Mouse (Mus musculus): ENCODE measurements around the gene Gm13691. TPM values are rescaled to one million over a fixed set of nuclear protein-coding genes. Genes with fewer than 3 reads are reported as not detected.

The Gm13691 gene
- polyA plus RNA-seq, 2 experiments, result not detected

DNA sequence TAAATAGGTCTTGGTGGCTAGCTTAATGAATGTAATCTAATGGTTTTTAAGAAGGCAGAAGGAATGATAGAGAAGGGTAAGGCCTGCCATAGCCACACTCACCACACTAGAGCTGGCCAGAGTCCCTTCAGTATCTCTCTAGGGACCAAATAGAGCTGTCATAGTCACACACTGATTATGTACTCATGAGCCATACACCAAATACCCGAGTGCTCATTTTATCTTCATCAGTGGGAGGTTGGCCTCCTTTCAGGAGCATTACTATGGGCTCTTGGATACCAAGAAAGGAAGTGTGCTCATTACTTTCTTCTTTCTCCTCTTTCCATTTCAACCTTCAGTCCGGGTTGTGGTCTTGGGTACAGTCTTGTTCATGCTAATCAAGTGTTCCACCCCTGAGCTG, 31.6 kb downstream of the Gm13691 start:
- no peak overlapping the region for H3K27ac ChIP-seq
- no peaks in the 10 kb centered on the region for H3K36me3 ChIP-seq (replicated peaks; ENCODE audit: control insufficient read depth, insufficient read depth, low read depth)
- H3K9me3 ChIP-seq (ENCODE audit: control insufficient read depth, low read length), result no peaks in the 10 kb centered on the region
- ATAC-seq (ENCODE audit: insufficient read depth) (no peak), DNase-seq (ENCODE audit: low read depth in 3 of 3, low spot score in 3 of 3) (no peak)
- no peak for TF ChIP-seq EP300 (IDR thresholded peaks at IDR 0.05; ENCODE audit: low read depth)
- no peak for TF ChIP-seq CTCF (IDR thresholded peaks at IDR 0.05; ENCODE audit: low read depth)
- no peaks in the 10 kb centered on the region for H3K27me3 ChIP-seq (ENCODE audit: control insufficient read depth, insufficient read depth, low read length)
- H3K4me3 ChIP-seq (ENCODE audit: insufficient read depth in 1 of 2, low read depth in 2 of 2, low read length in 2 of 2), result no peak overlapping the region
- H3K4me1 ChIP-seq (replicated peaks; ENCODE audit: control insufficient read depth in 2 of 2, insufficient read depth in 2 of 2, low read length in 1 of 2), result peaks cover 9 to 14% of the 10 kb centered on the region in 2 experiments
- no peak overlapping the region for H3K9ac ChIP-seq (replicated peaks)
- no peak overlapping the region for H3K4me2 ChIP-seq (ENCODE audit: low read depth)
- 42% methylated on average over 2 of the region's 2 CpGs for WGBS (ENCODE audit: insufficient replicate concordance)

DNA sequence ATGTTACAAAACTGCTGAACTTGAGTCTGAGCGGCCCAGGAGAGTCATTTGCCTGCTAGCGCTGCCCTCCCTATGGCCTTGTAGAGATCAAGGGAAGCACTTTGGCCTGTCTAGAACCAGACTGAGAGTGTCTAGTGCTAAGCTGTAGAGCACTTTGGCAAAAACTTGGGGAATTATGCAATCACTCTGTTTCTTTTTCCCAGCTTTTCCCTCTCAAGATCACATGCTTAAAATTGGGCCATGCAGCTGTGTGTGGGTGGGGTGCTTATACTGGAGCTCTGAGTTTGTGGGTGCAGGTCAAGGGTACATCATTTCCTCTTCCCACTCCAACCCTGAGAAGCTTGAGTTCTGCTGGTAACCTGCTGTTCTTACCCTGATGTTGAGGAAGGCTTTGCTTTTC, 32.6 kb downstream of the Gm13691 start:
- ATAC-seq (ENCODE audit: insufficient read depth) (no peak), DNase-seq (ENCODE audit: low read depth in 3 of 3, low spot score in 3 of 3) (no peak)
- TF ChIP-seq CTCF (IDR thresholded peaks at IDR 0.05; ENCODE audit: low read depth), result no peak
- TF ChIP-seq EP300 (IDR thresholded peaks at IDR 0.05; ENCODE audit: low read depth), result no peak
- H3K27me3 ChIP-seq (ENCODE audit: control insufficient read depth, insufficient read depth, low read length), result no peaks in the 10 kb centered on the region
- peaks cover 7 to 14% of the 10 kb centered on the region in 2 experiments for H3K4me1 ChIP-seq (replicated peaks; ENCODE audit: control insufficient read depth in 2 of 2, insufficient read depth in 2 of 2, low read length in 1 of 2)
- no peak overlapping the region for H3K9ac ChIP-seq (replicated peaks)
- H3K36me3 ChIP-seq (replicated peaks; ENCODE audit: control insufficient read depth, insufficient read depth, low read depth), result no peaks in the 10 kb centered on the region
- no peak overlapping the region for H3K4me3 ChIP-seq (ENCODE audit: insufficient read depth in 1 of 2, low read depth in 2 of 2, low read length in 2 of 2)
- H3K4me2 ChIP-seq (ENCODE audit: low read depth), result no peak overlapping the region
- WGBS (ENCODE audit: insufficient replicate concordance), result 77% methylated on average over 2 of the region's 2 CpGs
- H3K27ac ChIP-seq, result no peak overlapping the region
- no peaks in the 10 kb centered on the region for H3K9me3 ChIP-seq (ENCODE audit: control insufficient read depth, low read length)

DNA sequence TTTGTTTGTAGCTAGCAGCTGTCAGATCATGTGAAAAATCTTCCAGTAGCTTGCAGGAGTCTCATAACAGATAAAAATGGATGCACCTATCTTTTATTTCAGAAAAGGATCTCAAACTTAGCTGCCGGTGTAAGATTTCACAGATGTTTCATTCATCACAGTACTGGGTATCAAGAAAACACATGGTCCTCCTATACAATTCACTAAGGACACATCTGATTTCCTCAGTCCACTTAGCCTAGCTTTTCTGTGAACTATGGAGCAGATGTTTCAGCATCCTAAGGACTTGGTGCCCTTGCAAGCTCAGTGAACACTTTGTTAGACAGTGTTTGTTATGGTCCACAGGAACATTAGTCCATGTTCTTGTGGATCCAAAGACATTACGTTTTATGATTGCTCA, 33.0 kb downstream of the Gm13691 start:
- DNase-seq (ENCODE audit: low read depth in 3 of 3, low spot score in 3 of 3) (no peak), ATAC-seq (ENCODE audit: insufficient read depth) (no peak)
- Histone ChIP-seq H3K4me1 (replicated peaks; ENCODE audit: control insufficient read depth in 2 of 2, insufficient read depth in 2 of 2, low read length in 1 of 2) (peaks cover 5 to 10% of the 10 kb centered on the region in 2 experiments), H3K4me3 (ENCODE audit: insufficient read depth in 1 of 2, low read depth in 2 of 2, low read length in 2 of 2) (no peak overlapping the region), H3K9me3 (ENCODE audit: control insufficient read depth, low read length) (no peaks in the 10 kb centered on the region), H3K27ac (no peak overlapping the region), H3K27me3 (ENCODE audit: control insufficient read depth, insufficient read depth, low read length) (no peaks in the 10 kb centered on the region), H3K9ac (replicated peaks) (no peak overlapping the region), H3K4me2 (ENCODE audit: low read depth) (no peak overlapping the region), H3K36me3 (replicated peaks; ENCODE audit: control insufficient read depth, insufficient read depth, low read depth) (no peaks in the 10 kb centered on the region)
- 62% methylated on average over 2 of the region's 2 CpGs for WGBS (ENCODE audit: insufficient replicate concordance)
- no peak for TF ChIP-seq CTCF (IDR thresholded peaks at IDR 0.05; ENCODE audit: low read depth)
- TF ChIP-seq EP300 (IDR thresholded peaks at IDR 0.05; ENCODE audit: low read depth), result no peak

DNA sequence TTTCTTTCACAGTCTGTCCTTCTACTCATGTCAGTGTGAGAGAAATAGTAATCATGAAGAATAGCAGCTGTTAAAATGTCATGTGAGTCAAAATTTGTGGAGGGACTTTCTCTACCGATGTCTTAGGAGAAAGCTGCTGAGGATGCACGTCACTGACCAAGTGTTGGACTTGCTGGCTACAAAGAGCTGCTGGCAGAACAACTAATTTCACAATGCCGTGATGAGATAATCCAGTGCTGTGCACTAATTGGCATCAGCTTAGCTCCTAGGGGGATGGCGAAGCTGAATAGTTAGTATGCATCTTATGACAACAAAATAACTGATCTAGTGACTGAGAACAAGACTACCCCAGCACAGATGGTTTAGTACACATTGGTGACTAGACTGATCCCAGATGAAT, 34.9 kb downstream of the Gm13691 start:
- DNase-seq (ENCODE audit: low read depth in 3 of 3, low spot score in 3 of 3) (no peak), ATAC-seq (ENCODE audit: insufficient read depth) (no peak)
- TF ChIP-seq CTCF (IDR thresholded peaks at IDR 0.05; ENCODE audit: low read depth) (no peak), EP300 (IDR thresholded peaks at IDR 0.05; ENCODE audit: low read depth) (no peak)
- H3K4me1 ChIP-seq (replicated peaks; ENCODE audit: control insufficient read depth in 2 of 2, insufficient read depth in 2 of 2, low read length in 1 of 2), result no peaks in the 10 kb centered on the region
- no peaks in the 10 kb centered on the region for H3K36me3 ChIP-seq (replicated peaks; ENCODE audit: control insufficient read depth, insufficient read depth, low read depth)
- no peak overlapping the region for H3K4me2 ChIP-seq (ENCODE audit: low read depth)
- no peak overlapping the region for H3K4me3 ChIP-seq (ENCODE audit: insufficient read depth in 1 of 2, low read depth in 2 of 2, low read length in 2 of 2)
- no peaks in the 10 kb centered on the region for H3K9me3 ChIP-seq (ENCODE audit: control insufficient read depth, low read length)
- no peaks in the 10 kb centered on the region for H3K27me3 ChIP-seq (ENCODE audit: control insufficient read depth, insufficient read depth, low read length)
- no peak overlapping the region for H3K9ac ChIP-seq (replicated peaks)
- WGBS (ENCODE audit: insufficient replicate concordance), result 70% methylated on average over 4 of the region's 4 CpGs
- no peak overlapping the region for H3K27ac ChIP-seq

- H3K9me3 ChIP-seq (ENCODE audit: control insufficient read depth, low read length), result no peaks in the 10 kb centered on the region
- no peak for ATAC-seq (ENCODE audit: insufficient read depth)
- TF ChIP-seq EP300 (IDR thresholded peaks at IDR 0.05; ENCODE audit: low read depth) (no peak), CTCF (IDR thresholded peaks at IDR 0.05; ENCODE audit: low read depth) (no peak)
- H3K9ac ChIP-seq (replicated peaks), result no peak overlapping the region
- no peaks in the 10 kb centered on the region for H3K36me3 ChIP-seq (replicated peaks; ENCODE audit: control insufficient read depth, insufficient read depth, low read depth)
- no peak overlapping the region for H3K4me3 ChIP-seq (ENCODE audit: insufficient read depth in 1 of 2, low read depth in 2 of 2, low read length in 2 of 2)
- DNase-seq (ENCODE audit: low read depth in 3 of 3, low spot score in 3 of 3), result no peak
- WGBS (ENCODE audit: insufficient replicate concordance), result 63% methylated on average over 2 of the region's 2 CpGs
- no peak overlapping the region for H3K4me2 ChIP-seq (ENCODE audit: low read depth)
- H3K27me3 ChIP-seq (ENCODE audit: control insufficient read depth, insufficient read depth, low read length), result no peaks in the 10 kb centered on the region
- H3K27ac ChIP-seq, result no peak overlapping the region
- no peaks in the 10 kb centered on the region for H3K4me1 ChIP-seq (replicated peaks; ENCODE audit: control insufficient read depth in 2 of 2, insufficient read depth in 2 of 2, low read length in 1 of 2)
These were observed 42.2 kb downstream of the Gm13691 start for GRCm38 (mm10) chr2:84032505-84032904.

Data from liver, embryonic 14.5 days (tissue).